20 mouse cellular contexts compared by ENCODE assay signal in genomic region chr7:84349976-84350375, GRCm38 (mm10). TPM values are rescaled to one million over a fixed set of nuclear protein-coding genes. Genes with fewer than 3 reads are reported as not detected.
DNase-seq lines count a peak whose midpoint lies in the region; ATAC-seq and TF ChIP-seq lines count a peak whose summit lies in the region.
"Had no signal": no experiment of that assay in that cellular context is flagged by ENCODE, and none has a peak within 500 bp of the region (broad histone marks: within the 10 kb centered on the region; RNA-seq: fewer than 3 reads in every experiment).

No protein-coding gene starts in this region.

- H3ac ChIP-seq in myocyte (ENCODE audit: control insufficient read depth, insufficient read length) = no peak overlapping the region

- H3K27me3 ChIP-seq in forebrain, embryonic 16.5 days (replicated peaks; ENCODE audit: control insufficient read depth, insufficient read depth, low read length) = no peaks in the 10 kb centered on the region
- no peaks in the 10 kb centered on the region for H3K27me3 ChIP-seq in forebrain, embryonic 11.5 days (ENCODE audit: control insufficient read depth, insufficient read depth, low read length)
- H3K27me3 ChIP-seq in midbrain, embryonic 16.5 days (ENCODE audit: control insufficient read depth, insufficient read depth, low read depth, low read length) = no peaks in the 10 kb centered on the region
- H3K27me3 ChIP-seq in midbrain, embryonic 11.5 days (ENCODE audit: control insufficient read depth, insufficient read depth, low read length) = no peaks in the 10 kb centered on the region
- no peaks in the 10 kb centered on the region for H3K27me3 ChIP-seq in myocyte (ENCODE audit: control insufficient read depth, insufficient read depth, insufficient read length)
- H3K27me3 ChIP-seq: embryonic facial prominence, embryonic 12.5 days; forebrain, embryonic 12.5 days; Patski had no signal

- DNase-seq in forebrain, embryonic 11.5 days (ENCODE audit: low spot score) = no peak
- no peak for DNase-seq in midbrain, embryonic 11.5 days (ENCODE audit: low spot score, missing footprints)
- peak; percentile 8 for DNase-seq in testis, postnatal 14 days (ENCODE audit: low spot score)
- no peak for DNase-seq in testis, postnatal 10 days (ENCODE audit: low spot score)
- DNase-seq in cerebellum, adult 9-10 months = no peak
- DNase-seq: adrenal gland, adult 8-10 months; adrenal gland, postnatal 14 days; cerebellum, adult 11 months; cerebellum, adult 18-20 months; cerebellum, adult 8-10 months; cerebellum, postnatal 10 days; cerebellum, postnatal 25 days had no signal

- no peaks in the 10 kb centered on the region for H3K9me3 ChIP-seq in forebrain, embryonic 16.5 days (ENCODE audit: control insufficient read depth, low read length)
- H3K9me3 ChIP-seq in forebrain, embryonic 11.5 days (ENCODE audit: control insufficient read depth, low read length) = no peaks in the 10 kb centered on the region
- H3K9me3 ChIP-seq in midbrain, embryonic 16.5 days (replicated peaks; ENCODE audit: control insufficient read depth, low read length, poor library complexity, severe bottlenecking) = no peaks in the 10 kb centered on the region
- H3K9me3 ChIP-seq in midbrain, embryonic 11.5 days (ENCODE audit: control insufficient read depth, low read length) = no peaks in the 10 kb centered on the region
- H3K9me3 ChIP-seq: embryonic facial prominence, embryonic 10.5 days; embryonic facial prominence, embryonic 12.5 days; forebrain, embryonic 12.5 days had no signal

- H3K36me3 ChIP-seq in forebrain, embryonic 16.5 days (ENCODE audit: control insufficient read depth, insufficient read depth) = peaks cover 12% of the 10 kb centered on the region
- H3K36me3 ChIP-seq in forebrain, embryonic 11.5 days (ENCODE audit: control insufficient read depth, insufficient read depth, low read length) = peaks cover 5% of the 10 kb centered on the region; the same call in 1 of the 2 replicates
- H3K36me3 ChIP-seq in midbrain, embryonic 16.5 days (ENCODE audit: control insufficient read depth, insufficient read depth, low read length) = peaks cover 24% of the 10 kb centered on the region
- peaks cover 7% of the 10 kb centered on the region for H3K36me3 ChIP-seq in midbrain, embryonic 11.5 days (ENCODE audit: control insufficient read depth, insufficient read depth, low read length)
- H3K36me3 ChIP-seq in myocyte (ENCODE audit: control insufficient read depth, insufficient read depth) = no peaks in the 10 kb centered on the region

- H3K4me2 ChIP-seq in forebrain, embryonic 16.5 days (ENCODE audit: low read length) = no peak overlapping the region
- no peak overlapping the region for H3K4me2 ChIP-seq in forebrain, embryonic 11.5 days (ENCODE audit: low read depth, low read length, severe bottlenecking)
- no peak overlapping the region for H3K4me2 ChIP-seq in midbrain, embryonic 16.5 days (ENCODE audit: low read length)
- H3K4me2 ChIP-seq in midbrain, embryonic 11.5 days = no peak overlapping the region
- no peak overlapping the region for H3K4me2 ChIP-seq in myocyte (ENCODE audit: low read depth)
- H3K4me2 ChIP-seq: embryonic facial prominence, embryonic 12.5 days; forebrain, embryonic 12.5 days had no signal

- 81% methylated on average over 2 of the region's 2 CpGs for WGBS in forebrain, embryonic 16.5 days
- WGBS in forebrain, embryonic 11.5 days = 82% methylated on average over 2 of the region's 2 CpGs
- WGBS in midbrain, embryonic 16.5 days = 86% methylated on average over 2 of the region's 2 CpGs
- 91% methylated on average over 2 of the region's 2 CpGs for WGBS in midbrain, embryonic 11.5 days

- no peak overlapping the region for H3K4me3 ChIP-seq in forebrain, embryonic 16.5 days (replicated peaks; ENCODE audit: low read length)
- H3K4me3 ChIP-seq in forebrain, embryonic 11.5 days (ENCODE audit: low read depth, low read length) = no peak overlapping the region
- H3K4me3 ChIP-seq in midbrain, embryonic 16.5 days (ENCODE audit: low read depth, low read length) = no peak overlapping the region
- H3K4me3 ChIP-seq in midbrain, embryonic 11.5 days (ENCODE audit: low read depth, low read length) = no peak overlapping the region
- no peak overlapping the region for H3K4me3 ChIP-seq in myocyte
- H3K4me3 ChIP-seq: embryonic facial prominence, embryonic 10.5 days; embryonic facial prominence, embryonic 12.5 days; forebrain, embryonic 12.5 days had no signal

- H3K9ac ChIP-seq in forebrain, embryonic 16.5 days (replicated peaks; ENCODE audit: low read depth, low read length) = no peak overlapping the region
- no peak overlapping the region for H3K9ac ChIP-seq in forebrain, embryonic 11.5 days (ENCODE audit: low read length)
- no peak overlapping the region for H3K9ac ChIP-seq in midbrain, embryonic 16.5 days (ENCODE audit: low read depth, low read length)
- H3K9ac ChIP-seq in midbrain, embryonic 11.5 days (ENCODE audit: low read length) = no peak overlapping the region
- H3K9ac ChIP-seq: embryonic facial prominence, embryonic 12.5 days; forebrain, embryonic 12.5 days had no signal

- TF ChIP-seq POLR2A in myocyte (IDR thresholded peaks at IDR 0.05; ENCODE audit: insufficient read length, low read depth) = no peak

- peaks cover 2% of the 10 kb centered on the region; the same call in 1 of the 2 replicates for H3K4me1 ChIP-seq in forebrain, embryonic 16.5 days (replicated peaks; ENCODE audit: control insufficient read depth, insufficient read depth, low read length)
- no peaks in the 10 kb centered on the region for H3K4me1 ChIP-seq in forebrain, embryonic 11.5 days (replicated peaks; ENCODE audit: control insufficient read depth, insufficient read depth, low read length)
- peaks cover 9% of the 10 kb centered on the region for H3K4me1 ChIP-seq in midbrain, embryonic 16.5 days (ENCODE audit: control insufficient read depth, insufficient read depth, low read length)
- no peaks in the 10 kb centered on the region for H3K4me1 ChIP-seq in midbrain, embryonic 11.5 days (ENCODE audit: control insufficient read depth, insufficient read depth, low read length)
- H3K4me1 ChIP-seq: embryonic facial prominence, embryonic 10.5 days; embryonic facial prominence, embryonic 12.5 days; forebrain, embryonic 12.5 days had no signal

- no peak overlapping the region for H3K27ac ChIP-seq in forebrain, embryonic 16.5 days (ENCODE audit: low read length)
- H3K27ac ChIP-seq in forebrain, embryonic 11.5 days (ENCODE audit: low read depth, low read length) = no peak overlapping the region
- peak overlapping the region; percentile 23; the same call in 1 of the 2 replicates for H3K27ac ChIP-seq in midbrain, embryonic 16.5 days (ENCODE audit: low read length)
- no peak overlapping the region for H3K27ac ChIP-seq in midbrain, embryonic 11.5 days (ENCODE audit: low read depth, low read length)
- H3K27ac ChIP-seq: embryonic facial prominence, embryonic 10.5 days; embryonic facial prominence, embryonic 12.5 days; forebrain, embryonic 12.5 days had no signal

- no peaks in the 10 kb centered on the region for H3K79me2 ChIP-seq in myocyte (ENCODE audit: control insufficient read depth, insufficient read depth)

- ATAC-seq in forebrain, embryonic 16.5 days = 0 out of 2 replicates have a peak, but pooled peaks have one; percentile 14
- no peak for ATAC-seq in forebrain, embryonic 11.5 days (replicated peaks; ENCODE audit: low FRiP score)
- ATAC-seq in midbrain, embryonic 16.5 days = no peak
- ATAC-seq in midbrain, embryonic 11.5 days (ENCODE audit: low FRiP score) = no peak
- ATAC-seq: activated CD4-positive, CD25-positive, alpha-beta regulatory T cell, adult 4 months; Patski had no signal

TF ChIP-seq in myocyte, 11 proteins besides CTCF, POLR2A, EP300 and RAD21:
- TF ChIP-seq CEBPB (IDR thresholded peaks at IDR 0.05; ENCODE audit: insufficient read depth, poor library complexity, severe bottlenecking) (no peak), USF1 (IDR thresholded peaks at IDR 0.05; ENCODE audit: low read depth) (peak; percentile 1)

RNA-seq across cellular contexts. Expression of gene Arnt2, which starts 60.0 kb away (rescaled TPM):
- polyA plus RNA-seq in forebrain, embryonic 16.5 days (2015; fragmentation: Nextera tagmentation; extraction: Ambion mirVana) = 68.6 and 70.0 TPM in 2 replicates
- 40.9 and 43.0 TPM in 2 replicates for polyA plus RNA-seq in forebrain, embryonic 11.5 days (2014; fragmentation: Nextera tagmentation; extraction: Ambion mirVana)
- 88.2 and 90.2 TPM in 2 replicates for polyA plus RNA-seq in midbrain, embryonic 16.5 days (2015; fragmentation: Nextera tagmentation; extraction: Ambion mirVana)
- 34.9 and 36.4 TPM in 2 replicates for polyA plus RNA-seq in midbrain, embryonic 11.5 days (2014; fragmentation: Nextera tagmentation; extraction: Ambion mirVana)
- polyA plus RNA-seq in myocyte (2012; fragmentation: generic; extraction: Trizol) = 1.00 TPM

Comparison
In these comparisons a context has a peak if more than half of its experiments do, and no peak if none do; other contexts are left out.
1. RNA of gene Arnt2, which starts 60.0 kb away (polyA plus RNA-seq): 88.2 to 90.2 TPM in midbrain, embryonic 16.5 days, 68.6 to 70.0 TPM in forebrain, embryonic 16.5 days, 40.9 to 43.0 TPM in forebrain, embryonic 11.5 days and 34.9 to 36.4 TPM in midbrain, embryonic 11.5 days; 1.00 TPM in myocyte (single experiment); every median in the first group is over 10 times any median in the second.